Mouse (Mus musculus): ENCODE results near the gene Spag5. TPM values are rescaled to one million over a fixed set of nuclear protein-coding genes. Genes with fewer than 3 reads are reported as not detected.
"Not testable (repeated sequence)": the region's sequence is repeated elsewhere in the genome, so short reads cannot be mapped to it uniquely, and the experiment has no call there.

Gene Spag5
- total RNA-seq (2021), result 1 to 10 TPM; 2.3 to 2.5 TPM
- long read RNA-seq, experiment 1, partial matches to known transcripts, result 3 of 3 reads
- long read RNA-seq, experiment 1, other reads (novel, unspliced or antisense), result 0 of 3 reads
- long read RNA-seq, experiment 2, partial matches to known transcripts, result 0 of 1 reads
- long read RNA-seq, experiment 2, other reads (novel, unspliced or antisense), result 0 of 1 reads

GRCm38 (mm10) chr11:78301357-78302084 lies at the start of gene Spag5:
Spag5 (plus strand) TSS chr11:78301529.
- peak; percentile 91 for DNase-seq (ENCODE audit: low spot score)

- DNase-seq (ENCODE audit: low spot score), result no peak
Measured at GRCm38 (mm10) chr11:78256618-78257017, 44.7 kb upstream of the Spag5 start.

GRCm38 (mm10) chr11:78260489-78261258 lies 40.7 kb upstream of the Spag5 start:
- no peak for DNase-seq (ENCODE audit: low spot score)

DNA sequence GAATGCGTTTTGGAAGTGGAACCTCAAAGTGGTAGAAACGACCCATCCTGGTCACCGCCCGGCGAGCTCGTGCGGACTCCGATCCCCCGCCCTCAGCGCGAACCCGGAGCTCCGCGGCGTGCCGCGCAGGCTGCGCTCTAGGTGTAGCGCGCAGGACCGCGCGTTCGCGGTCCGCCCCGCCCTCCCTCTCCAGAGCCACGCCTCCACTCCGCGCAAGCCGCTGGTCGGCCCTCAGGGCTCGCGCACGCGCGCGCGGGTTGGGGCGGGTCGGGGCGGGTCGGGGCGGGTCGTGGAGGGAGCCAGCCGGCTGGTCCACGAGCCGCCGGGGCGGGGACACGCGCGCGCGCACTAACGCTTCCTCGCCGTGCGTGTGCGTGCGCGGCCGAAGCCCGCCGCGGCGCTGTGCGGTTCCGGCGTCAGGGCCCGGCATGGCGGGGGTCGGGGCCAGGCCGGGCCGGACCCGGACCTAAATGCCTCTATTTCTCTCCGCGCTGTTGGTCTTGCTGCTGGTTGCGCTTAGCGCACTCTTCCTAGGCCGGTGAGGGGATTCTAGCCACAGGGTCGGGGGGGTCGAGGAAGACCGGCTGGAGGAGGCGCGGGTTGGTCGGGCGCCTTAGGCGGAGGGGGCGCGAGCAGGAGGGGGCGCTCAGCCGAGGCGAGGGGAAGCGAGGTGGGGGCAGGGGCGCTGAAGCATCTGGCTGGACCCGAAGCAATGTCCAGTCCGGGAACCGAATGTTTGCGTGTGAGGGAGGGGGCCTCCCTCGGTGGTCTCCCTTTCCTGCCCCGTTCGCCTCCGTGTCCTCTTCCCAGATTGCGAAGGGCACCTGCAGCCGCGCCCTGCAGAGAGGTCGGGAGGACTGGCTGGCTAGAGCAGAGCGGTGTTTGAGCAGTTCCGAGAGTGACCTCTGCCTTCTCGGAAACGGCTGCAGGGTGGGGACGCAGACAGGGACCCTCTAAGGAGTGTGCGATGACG lies 39.7 kb upstream of the Spag5 start, which contains the start of gene 2610507B11Rik:
Gene 2610507B11Rik, plus strand, starts transcription at position 373 of the 973 bp plus-strand sequence.
- peak; percentile 91 for DNase-seq (ENCODE audit: low spot score)

- peak; percentile 69 for DNase-seq (ENCODE audit: low spot score)
Measured at GRCm38 (mm10) chr11:78262550-78262949, 38.8 kb upstream of the Spag5 start.

GRCm38 (mm10) chr11:78265571-78265970 lies 35.8 kb upstream of the Spag5 start:
- peak; percentile 19 for DNase-seq (ENCODE audit: low spot score)

DNA sequence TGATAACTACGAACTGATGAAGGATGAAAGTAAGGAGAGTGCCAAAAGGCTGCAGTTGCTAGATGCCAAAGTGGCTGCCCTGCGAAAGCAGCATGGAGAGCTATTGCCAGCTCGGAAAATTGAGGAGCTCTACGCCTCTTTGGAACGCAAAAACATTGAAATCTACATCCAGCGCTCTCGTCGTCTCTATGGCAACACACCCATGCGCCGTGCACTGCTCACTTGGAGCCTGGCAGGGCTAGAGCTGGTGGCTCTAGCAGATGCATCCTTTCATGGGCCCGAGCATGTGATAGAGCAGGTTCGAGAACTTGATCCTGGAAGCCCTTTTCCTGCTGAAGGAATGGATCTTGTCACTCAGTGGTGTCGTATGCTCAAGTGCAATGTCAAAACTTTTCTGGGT lies 29.3 kb upstream of the Spag5 start:
- DNase-seq (ENCODE audit: low spot score), result no peak

GRCm38 (mm10) chr11:78275596-78275995 lies 25.7 kb upstream of the Spag5 start:
- no peak for DNase-seq (ENCODE audit: low spot score)

DNA sequence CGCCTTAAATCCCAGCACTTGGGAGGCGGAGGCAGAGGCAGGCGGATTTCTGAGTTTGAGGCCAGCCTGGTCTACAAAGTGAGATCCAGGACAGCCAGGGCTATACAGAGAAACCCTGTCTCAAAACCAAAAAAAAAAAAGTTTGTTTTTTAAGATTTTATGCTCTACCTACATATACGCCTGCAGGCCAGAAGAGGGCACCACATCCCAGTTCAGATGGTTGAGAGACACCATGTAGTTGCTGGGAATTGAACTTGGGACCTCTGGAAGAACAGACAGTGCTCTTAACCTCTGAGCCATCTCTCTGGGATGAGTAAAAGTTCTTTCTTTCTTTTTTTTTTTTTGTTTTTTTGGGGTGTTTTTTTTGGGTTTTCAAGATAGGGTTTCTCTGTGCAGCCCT lies 25.2 kb upstream of the Spag5 start:
- not testable (repeated sequence) for DNase-seq (ENCODE audit: low spot score)

GRCm38 (mm10) chr11:78278853-78279252 lies 22.5 kb upstream of the Spag5 start:
- no peak for DNase-seq (ENCODE audit: low spot score)

GRCm38 (mm10) chr11:78279586-78279985 lies 21.7 kb upstream of the Spag5 start:
- no peak for DNase-seq (ENCODE audit: low spot score)

GRCm38 (mm10) chr11:78289146-78289763 lies 12.1 kb upstream of the Spag5 start:
- no peak for DNase-seq (ENCODE audit: low spot score)

GRCm38 (mm10) chr11:78290654-78291053 lies 10.7 kb upstream of the Spag5 start, which contains the start of gene BC030499:
BC030499 (plus strand) TSS chr11:78290841.
- no peak for DNase-seq (ENCODE audit: low spot score)

DNA sequence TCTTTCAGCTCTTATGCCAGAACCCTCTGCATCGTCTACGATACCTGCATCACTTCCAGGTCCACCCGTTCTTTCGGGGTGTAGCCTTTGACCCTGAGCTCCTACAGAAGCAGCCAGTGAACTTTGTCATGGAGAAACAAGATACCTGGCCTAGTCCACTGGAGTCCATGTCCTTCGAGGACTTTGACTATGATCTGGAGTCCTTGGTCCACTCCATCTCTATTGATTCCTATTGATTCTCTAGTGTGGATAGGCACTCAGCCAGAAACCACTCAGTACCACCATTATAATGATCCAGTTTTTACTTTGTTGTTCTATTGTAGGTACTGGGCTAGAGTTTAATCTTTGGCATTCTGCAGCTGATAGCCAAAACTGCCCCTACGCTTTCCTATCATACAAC lies 6.7 kb upstream of the Spag5 start:
- DNase-seq (ENCODE audit: low spot score), result no peak

DNA sequence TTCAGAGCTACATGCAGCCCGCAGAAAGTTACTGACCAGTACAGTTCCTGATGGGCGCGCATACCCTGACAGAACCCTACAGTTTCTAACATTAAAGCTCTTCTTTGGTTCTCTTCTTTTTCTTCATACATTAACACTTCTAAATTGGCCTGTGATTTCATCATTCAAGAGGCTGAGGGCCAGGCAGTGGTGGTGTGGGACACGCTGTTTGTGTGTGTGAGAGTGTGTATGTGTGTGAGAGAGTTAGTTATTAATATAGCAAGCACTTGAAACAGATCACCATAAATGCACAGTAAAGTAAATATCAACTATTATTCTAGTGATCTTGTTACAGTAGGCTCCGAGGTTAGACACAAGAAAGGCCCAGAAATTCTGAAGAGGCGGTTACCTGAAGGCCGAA lies 412 bp upstream of the Spag5 start:
- DNase-seq (ENCODE audit: low spot score), result no peak

DNA sequence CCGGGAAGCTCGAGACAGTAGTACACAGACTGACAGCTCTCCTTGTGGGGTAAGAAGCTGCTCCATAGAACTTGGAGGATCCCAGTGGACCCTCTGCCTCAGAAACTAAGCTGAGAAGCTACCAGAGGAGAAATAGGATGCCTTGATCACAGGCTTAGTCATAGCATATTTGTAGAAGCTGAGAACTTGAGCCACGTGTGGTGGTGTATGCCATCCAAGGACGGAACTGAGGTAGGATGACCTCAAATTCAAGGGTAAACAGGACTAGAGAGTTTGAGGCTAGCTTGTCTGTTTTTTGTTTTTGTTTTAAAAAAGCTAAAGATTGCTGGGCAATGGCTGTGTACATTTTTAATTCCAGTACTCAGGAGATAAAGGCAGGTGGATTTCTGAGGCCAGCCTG lies 3.9 kb downstream of the Spag5 start:
- peak; percentile 32 for DNase-seq (ENCODE audit: low spot score)

GRCm38 (mm10) chr11:78310861-78311511 lies 9.7 kb downstream of the Spag5 start:
- DNase-seq (ENCODE audit: low spot score), result no peak

DNA sequence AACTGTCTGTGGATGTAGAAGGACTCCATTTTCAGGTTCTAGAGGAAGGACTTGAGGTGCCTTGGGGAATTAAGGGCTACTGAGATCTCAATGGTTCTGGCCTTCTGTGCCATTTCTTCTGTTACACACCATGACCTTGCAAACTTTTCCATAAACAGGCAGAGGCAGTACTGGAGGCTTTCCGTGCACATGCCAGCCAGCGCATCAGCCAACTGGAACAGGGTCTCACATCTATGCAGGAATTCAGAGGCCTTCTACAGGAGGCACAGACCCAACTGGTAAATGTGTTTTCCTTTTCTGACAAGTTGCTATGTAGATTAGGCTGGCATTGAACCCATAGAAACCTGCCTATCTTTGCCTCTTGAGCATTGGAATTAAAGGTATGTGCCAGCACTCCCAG lies 12.3 kb downstream of the Spag5 start:
- DNase-seq (ENCODE audit: low spot score), result no peak

GRCm38 (mm10) chr11:78318411-78318810 lies 17.1 kb downstream of the Spag5 start:
- no peak for DNase-seq (ENCODE audit: low spot score)

All from gastrocnemius, adult 18-20 months (tissue).